Mouse (Mus musculus) neural tube, embryonic 13.5 days (tissue): Measurements from ENCODE around the gene Klhl35. TPM values are rescaled to one million over a fixed set of nuclear protein-coding genes. Genes with fewer than 3 reads are reported as not detected.

Experiments used
- ATAC-seq: fragments of 200-750 bp; cut with Nextera tagmentation; 2 replicates; pipeline ENCODE4 v1.8.0; 2017; ENCODE audit warnings: low read depth, mild to moderate bottlenecking, moderate TSS enrichment, moderate library complexity
- H3K27ac ChIP-seq: fragments of 300-500 bp; sonication (generic); replicated peaks from 2 replicates; pipeline ENCODE4 v1.5.1; 2015; ENCODE audit warnings: moderate library complexity, mild to moderate bottlenecking, inconsistent platforms
- H3K27me3 ChIP-seq: fragments of 300-500 bp; sonication (generic); 2 replicates; pipeline ENCODE4 v1.6.1; 2015; ENCODE audit warnings: mild to moderate bottlenecking, inconsistent platforms
- H3K36me3 ChIP-seq: fragments of 300-500 bp; sonication (generic); 2 replicates; pipeline ENCODE4 v1.6.1; 2015; ENCODE audit warnings: mild to moderate bottlenecking, inconsistent platforms
- H3K4me1 ChIP-seq: fragments of 300-500 bp; sonication (generic); replicated peaks from 2 replicates; pipeline ENCODE4 v1.6.1; 2015; ENCODE audit warnings: inconsistent platforms
- H3K4me2 ChIP-seq: fragments of 300-500 bp; sonication (generic); 2 replicates; pipeline ENCODE4 v1.6.1; 2015; ENCODE audit warnings: inconsistent platforms, mild to moderate bottlenecking, moderate library complexity
- H3K4me3 ChIP-seq: fragments of 300-500 bp; sonication (generic); 2 replicates; pipeline ENCODE4 v1.5.1; 2015; ENCODE audit warnings: mild to moderate bottlenecking, inconsistent platforms
- H3K9ac ChIP-seq: fragments of 300-500 bp; sonication (generic); 2 replicates; pipeline ENCODE4 v1.6.1; 2015; ENCODE audit warnings: moderate library complexity, mild to moderate bottlenecking, inconsistent platforms
- H3K9me3 ChIP-seq: fragments of 300-500 bp; sonication (generic); 2 replicates; pipeline ENCODE4 v1.6.1; 2016; ENCODE audit warnings: inconsistent platforms
- WGBS: fragments of 180-500 bp; shearing (Covaris S2); methylation state at CpG from one replicate; pipeline ENCODE4 v1.1.7; 2015; 5-methylcytosine and 5-hydroxymethylcytosine counted together
- polyA plus RNA-seq: library from polyadenylated mRNA; unstranded; fragments of >200 nt; fragmentation: Nextera tagmentation; extraction: Ambion mirVana; gene quantifications from 2 replicates; pipeline ENCODE4 v1.2.1, GENCODE M21; 2015

The Klhl35 gene
- polyA plus RNA-seq = 13.4 and 16.9 TPM in 2 replicates

- peak within 1 kb of the TSS; percentile 51 for H3K4me3 ChIP-seq
- H3K27ac ChIP-seq = peak within 1 kb of the TSS; percentile 96
- no peaks in the 10 kb centered on the region for H3K9me3 ChIP-seq
- H3K36me3 ChIP-seq = peaks cover 20% of the 10 kb centered on the region
- WGBS = 14% methylated on average over 8 of the region's 8 CpGs
- peak within 1 kb of the TSS; percentile 70 for H3K4me2 ChIP-seq
- peak within 1 kb of the TSS; percentile 82 for H3K9ac ChIP-seq
- ATAC-seq = no peak
- H3K4me1 ChIP-seq = peaks cover 59% of the 10 kb centered on the region
- no peaks in the 10 kb centered on the region for H3K27me3 ChIP-seq
Observed at GRCm38 (mm10) chr7:99465811-99466210, at the start of gene Klhl35. Klhl35 (plus strand) TSS chr7:99466004.

- Histone ChIP-seq H3K27me3 (no peaks in the 10 kb centered on the region), H3K27ac (no peak overlapping the region), H3K9ac (no peak overlapping the region), H3K9me3 (no peaks in the 10 kb centered on the region), H3K4me2 (no peak overlapping the region), H3K4me3 (no peak overlapping the region), H3K4me1 (peaks cover 17% of the 10 kb centered on the region), H3K36me3 (peaks cover 26% of the 10 kb centered on the region)
- 84% methylated on average over 3 of the region's 3 CpGs for WGBS
- ATAC-seq = no peak
Observed at GRCm38 (mm10) chr7:99419311-99419710, 46.5 kb upstream of the Klhl35 start.

GRCm38 (mm10) chr7:99421006-99421405 is 44.8 kb upstream of the Klhl35 start:
- 60% methylated on average over 6 of the region's 6 CpGs for WGBS
- Histone ChIP-seq H3K9ac (no peak overlapping the region), H3K27me3 (no peaks in the 10 kb centered on the region)

GRCm38 (mm10) chr7:99424538-99425155 is 41.2 kb upstream of the Klhl35 start:
- peaks cover 24% of the 10 kb centered on the region for H3K36me3 ChIP-seq
- H3K9ac ChIP-seq = peak overlapping the region; percentile 53; the same call in 1 of the 2 replicates
- no peaks in the 10 kb centered on the region for H3K9me3 ChIP-seq
- no peaks in the 10 kb centered on the region for H3K27me3 ChIP-seq
- no peak overlapping the region for H3K4me2 ChIP-seq
- H3K4me1 ChIP-seq = peaks cover 57% of the 10 kb centered on the region
- no peak overlapping the region for H3K4me3 ChIP-seq
- peak overlapping the region; percentile 79 for H3K27ac ChIP-seq
- 0 out of 2 replicates have a peak, but pooled peaks have one; percentile 7 for ATAC-seq
- WGBS = 33% methylated on average over 8 of the region's 8 CpGs

More at GRCm38 (mm10) chr7:99421006-99421405, 44.8 kb upstream of the Klhl35 start:
- H3K4me1 ChIP-seq = peaks cover 33% of the 10 kb centered on the region
- no peaks in the 10 kb centered on the region for H3K9me3 ChIP-seq
- no peak overlapping the region for H3K4me3 ChIP-seq
- H3K36me3 ChIP-seq = peaks cover 20% of the 10 kb centered on the region
- no peak overlapping the region for H3K27ac ChIP-seq
- H3K4me2 ChIP-seq = no peak overlapping the region
- no peak for ATAC-seq

GRCm38 (mm10) chr7:99425706-99426105 is 40.1 kb upstream of the Klhl35 start:
- Histone ChIP-seq H3K9ac (no peak overlapping the region), H3K27ac (peak overlapping the region; percentile 79), H3K9me3 (no peaks in the 10 kb centered on the region), H3K4me2 (no peak overlapping the region), H3K27me3 (no peaks in the 10 kb centered on the region), H3K4me1 (peaks cover 64% of the 10 kb centered on the region), H3K4me3 (no peak overlapping the region), H3K36me3 (peaks cover 24% of the 10 kb centered on the region)
- 87% methylated on average over 4 of the region's 4 CpGs for WGBS
- no peak for ATAC-seq

- H3K36me3 ChIP-seq = peaks cover 24% of the 10 kb centered on the region
- H3K4me3 ChIP-seq = no peak overlapping the region
- H3K4me1 ChIP-seq = peaks cover 67% of the 10 kb centered on the region
- peak overlapping the region; percentile 7; the same call in 1 of the 2 replicates for H3K27ac ChIP-seq
- no peak overlapping the region for H3K4me2 ChIP-seq
- ATAC-seq = no peak
- no peak overlapping the region for H3K9ac ChIP-seq
- no peaks in the 10 kb centered on the region for H3K9me3 ChIP-seq
- WGBS = 46% methylated on average over 10 of the region's 10 CpGs
- no peaks in the 10 kb centered on the region for H3K27me3 ChIP-seq
Observed at GRCm38 (mm10) chr7:99427031-99427430, 38.8 kb upstream of the Klhl35 start.

- WGBS = 86% methylated on average over 3 of the region's 3 CpGs
- Histone ChIP-seq H3K9ac (no peak overlapping the region), H3K36me3 (peaks cover 24% of the 10 kb centered on the region), H3K27ac (no peak overlapping the region), H3K4me3 (no peak overlapping the region), H3K4me1 (peaks cover 73% of the 10 kb centered on the region), H3K4me2 (no peak overlapping the region), H3K27me3 (no peaks in the 10 kb centered on the region), H3K9me3 (no peaks in the 10 kb centered on the region)
- ATAC-seq = no peak
Observed at GRCm38 (mm10) chr7:99427987-99428386, 37.8 kb upstream of the Klhl35 start.

- Histone ChIP-seq H3K27me3 (no peaks in the 10 kb centered on the region), H3K9ac (no peak overlapping the region), H3K27ac (no peak overlapping the region), H3K9me3 (no peaks in the 10 kb centered on the region), H3K4me2 (no peak overlapping the region), H3K36me3 (peaks cover 24% of the 10 kb centered on the region), H3K4me3 (no peak overlapping the region), H3K4me1 (peaks cover 67% of the 10 kb centered on the region)
- 87% methylated on average over 5 of the region's 5 CpGs for WGBS
- no peak for ATAC-seq
Observed at GRCm38 (mm10) chr7:99428836-99429235, 37.0 kb upstream of the Klhl35 start.

- H3K27ac ChIP-seq = peak overlapping the region; percentile 49
- peaks cover 24% of the 10 kb centered on the region for H3K36me3 ChIP-seq
- no peak overlapping the region for H3K4me2 ChIP-seq
- peaks cover 65% of the 10 kb centered on the region for H3K4me1 ChIP-seq
- H3K9ac ChIP-seq = 0 out of 2 replicates have a peak overlapping the region, but pooled peaks have one; percentile 19
- no peaks in the 10 kb centered on the region for H3K27me3 ChIP-seq
- 28% methylated on average over 6 of the region's 6 CpGs for WGBS
- H3K9me3 ChIP-seq = no peaks in the 10 kb centered on the region
- H3K4me3 ChIP-seq = no peak overlapping the region
- peak; percentile 38; the same call in 1 of the 2 replicates for ATAC-seq
Observed at GRCm38 (mm10) chr7:99429786-99430185, 36.0 kb upstream of the Klhl35 start.

GRCm38 (mm10) chr7:99430246-99430645 is 35.6 kb upstream of the Klhl35 start:
- no peaks in the 10 kb centered on the region for H3K9me3 ChIP-seq
- H3K4me1 ChIP-seq = peaks cover 65% of the 10 kb centered on the region
- peak overlapping the region; percentile 38; the same call in 1 of the 2 replicates for H3K27ac ChIP-seq
- ATAC-seq = no peak
- H3K36me3 ChIP-seq = peaks cover 22% of the 10 kb centered on the region
- 72% methylated on average over 11 of the region's 11 CpGs for WGBS
- no peak overlapping the region for H3K4me3 ChIP-seq
- H3K9ac ChIP-seq = no peak overlapping the region
- H3K4me2 ChIP-seq = no peak overlapping the region
- H3K27me3 ChIP-seq = no peaks in the 10 kb centered on the region

- Histone ChIP-seq H3K9ac (peak overlapping the region; percentile 59), H3K27ac (peak overlapping the region; percentile 71), H3K4me3 (no peak overlapping the region), H3K4me1 (peaks cover 58% of the 10 kb centered on the region), H3K36me3 (peaks cover 10% of the 10 kb centered on the region), H3K4me2 (no peak overlapping the region), H3K9me3 (no peaks in the 10 kb centered on the region), H3K27me3 (no peaks in the 10 kb centered on the region)
- ATAC-seq = no peak
- 42% methylated on average over 14 of the region's 14 CpGs for WGBS
Observed at GRCm38 (mm10) chr7:99432248-99432647, 33.6 kb upstream of the Klhl35 start.

GRCm38 (mm10) chr7:99432863-99433262 is 32.9 kb upstream of the Klhl35 start:
- Histone ChIP-seq H3K27ac (no peak overlapping the region), H3K9ac (no peak overlapping the region)
- 88% methylated on average over 6 of the region's 6 CpGs for WGBS

More at GRCm38 (mm10) chr7:99432863-99433262, 32.9 kb upstream of the Klhl35 start:
- Histone ChIP-seq H3K27me3 (no peaks in the 10 kb centered on the region), H3K9me3 (no peaks in the 10 kb centered on the region), H3K36me3 (peaks cover 12% of the 10 kb centered on the region), H3K4me1 (peaks cover 55% of the 10 kb centered on the region), H3K4me3 (no peak overlapping the region), H3K4me2 (no peak overlapping the region)
- no peak for ATAC-seq
